Mouse (Mus musculus) megakaryocyte, embryonic 14.5 days (primary cell): ENCODE data around the gene Ptn.

Experiments
- FLI1 ChIP-seq: IDR thresholded peaks from 2 replicates; pipeline ENCODE4 v1.6.1; 2012; ENCODE audit warnings: low read length, inconsistent platforms, mixed read lengths
- GATA1 ChIP-seq: IDR thresholded peaks from 3 replicates; pipeline ENCODE4 v1.6.1; 2012; ENCODE audit warnings: mixed read lengths, low read length, inconsistent platforms, borderline replicate concordance

DNA sequence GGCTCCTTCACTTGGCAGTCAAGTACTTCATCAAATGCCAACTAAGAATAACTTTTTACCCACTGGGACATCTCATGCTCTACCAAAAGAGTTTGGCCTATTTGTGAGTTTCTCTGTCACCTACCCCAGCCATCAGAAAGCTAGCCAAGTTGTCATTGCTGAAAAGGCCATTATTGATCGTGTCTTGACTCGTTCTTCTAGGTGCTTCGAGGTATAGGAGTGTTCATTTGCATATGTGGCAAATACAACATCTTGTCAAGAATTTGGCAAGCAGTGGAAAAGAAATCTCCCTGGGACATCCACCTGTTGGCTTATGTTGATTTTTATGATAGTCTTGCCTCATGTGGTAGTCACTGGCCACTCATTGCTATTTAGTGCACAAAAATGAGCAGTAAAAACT is 43.1 kb downstream of the Ptn start:
- TF ChIP-seq GATA1 (no peak), FLI1 (no peak)
